Mouse (Mus musculus): ENCODE measurements around the gene Acad9. TPM values are rescaled to one million over a fixed set of nuclear protein-coding genes. Genes with fewer than 3 reads are reported as not detected.
"Not testable (repeated sequence)": the region's sequence is repeated elsewhere in the genome, so short reads cannot be mapped to it uniquely, and the experiment has no call there.

Acad9 gene
- total RNA-seq, 4 experiments from 2014 or later = 39.1 to 47.6 (median 42.0) TPM

- DNase-seq (ENCODE audit: low spot score) = no peak
Observed at GRCm38 (mm10) chr3:36087591-36087990, 21.8 kb downstream of the Acad9 start.

- DNase-seq (ENCODE audit: low spot score) = no peak
Observed at GRCm38 (mm10) chr3:36095371-36095770, 29.6 kb downstream of the Acad9 start.

- DNase-seq (ENCODE audit: low spot score) = no peak
Observed at GRCm38 (mm10) chr3:36116076-36116475, 50.3 kb downstream of the Acad9 start.

- no peak for DNase-seq (ENCODE audit: low spot score)
Observed at GRCm38 (mm10) chr3:36119684-36120548, 54.1 kb downstream of the Acad9 start.

GRCm38 (mm10) chr3:36126176-36126575 lies 60.4 kb downstream of the Acad9 start:
- not testable (repeated sequence) for DNase-seq (ENCODE audit: low spot score)

- no peak for DNase-seq (ENCODE audit: low spot score)
Observed at GRCm38 (mm10) chr3:36136152-36136551, 70.4 kb downstream of the Acad9 start.

GRCm38 (mm10) chr3:36137560-36137959 lies 71.8 kb downstream of the Acad9 start:
- no peak for DNase-seq (ENCODE audit: low spot score)

- DNase-seq (ENCODE audit: low spot score) = no peak
Observed at GRCm38 (mm10) chr3:36138171-36138660, 72.4 kb downstream of the Acad9 start.

- no peak for DNase-seq (ENCODE audit: low spot score)
Observed at GRCm38 (mm10) chr3:36138996-36139395, 73.2 kb downstream of the Acad9 start.

Other genes starting within 250 kb of the Acad9 start
- gene Dcun1d1, start 128.5 kb upstream of the Acad9 start, total RNA-seq (2022) = 10 to 100 TPM; 52.1 to 56.2 (median 54.0) TPM
- gene Mccc1, start 65.3 kb upstream of the Acad9 start, total RNA-seq (2022) = 100 to 1,000 TPM in 1 of 4 experiments, 10 to 100 TPM in 3; 92.8 to 107 (median 94.9) TPM
- not detected for gene Ccdc144b, start 12.4 kb upstream of the Acad9 start, total RNA-seq (2022)
- gene D3Ertd254e, start 85.0 kb downstream of the Acad9 start, total RNA-seq (2022) = 1 to 10 TPM; 3.0 to 4.7 (median 4.1) TPM
- gene Qrfpr, start 156.3 kb downstream of the Acad9 start, total RNA-seq (2022) = not detected